Mouse (Mus musculus) spleen, postnatal 10 days (tissue): Measurements from ENCODE around the gene Rai2.
"Not testable (repeated sequence)": the region's sequence is repeated elsewhere in the genome, so short reads cannot be mapped to it uniquely, and the experiment has no call there.

Experiments used
- DNase-seq, 2 experiments: peaks; one replicate each; pipeline ENCODE4 v3.0.0; 2021 to 2022; ENCODE audit warnings: low spot score in 2 of 2

The Rai2 gene

DNA sequence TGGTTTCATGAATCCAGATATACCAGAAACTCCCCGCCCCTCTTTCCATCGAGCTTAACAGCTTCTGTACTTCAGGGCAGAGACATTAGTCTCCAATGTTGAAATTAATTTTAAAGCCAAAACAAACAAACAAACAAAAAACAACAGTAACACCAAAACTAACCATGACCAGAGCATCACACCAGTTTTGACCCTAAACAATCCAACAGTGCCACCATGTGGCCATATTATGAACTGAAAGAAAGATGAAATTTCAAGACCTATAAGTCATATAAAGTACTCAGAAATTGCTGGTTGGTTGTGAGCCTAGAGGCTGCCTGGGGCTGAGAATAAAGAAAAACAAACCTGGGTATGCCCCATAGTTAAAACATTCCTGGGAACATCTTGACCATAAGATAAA, 109.3 kb downstream of the Rai2 start:
- DNase-seq: not testable (repeated sequence)
